Mouse (Mus musculus) E14TG2a.4 (cell line): ENCODE results near the gene Fxyd6.

ENCODE experiments used
- CTCF ChIP-seq: conservative IDR thresholded peaks from 2 replicates; pipeline ENCODE4 v1.5.1; 2014; ENCODE audit warnings: low read length
- NANOG ChIP-seq: IDR thresholded peaks from 2 replicates; pipeline ENCODE4 v1.6.1; 2014; ENCODE audit warnings: borderline replicate concordance, low read length, mixed read lengths
- POU5F1 ChIP-seq: IDR thresholded peaks from 2 replicates; pipeline ENCODE4 v1.6.1; 2014; ENCODE audit warnings: low read length, borderline replicate concordance

GRCm38 (mm10) chr9:45407706-45408675 lies 38.0 kb downstream of the Fxyd6 start:
- peak; percentile 57 for TF ChIP-seq CTCF
- no peak for TF ChIP-seq NANOG
- no peak for TF ChIP-seq POU5F1
